Mouse (Mus musculus) cerebellum, adult 2 months (tissue): ENCODE measurements at regions not wholly inside any gene's neighbourhood (a gene's known extent, or its start where the extent isn't known, plus 50 kb on each side); places are given as distances from the start of the nearest gene placed in this dataset.

Experiments used
- CTCF ChIP-seq: fragments of 200-500 bp; IDR thresholded peaks from 2 replicates; pipeline ENCODE4 v1.5.1; 2011; ENCODE audit warnings: low read depth, mild to moderate bottlenecking, control low read depth, low read length, moderate library complexity, borderline replicate concordance; ENCODE audit not compliant: insufficient read depth
- POLR2A ChIP-seq: fragments of 200-500 bp; IDR thresholded peaks from 2 replicates; pipeline ENCODE4 v1.6.1; 2011; ENCODE audit warnings: low read length, control low read depth, borderline replicate concordance; ENCODE audit not compliant: insufficient read depth

GRCm38 (mm10) chr1:190066426-190066825, 104.1 kb downstream of the Prox1 start:
- no peak for TF ChIP-seq CTCF
- TF ChIP-seq POLR2A, result no peak
